Mouse (Mus musculus): ENCODE measurements around the gene Gm16429. TPM values are rescaled to one million over a fixed set of nuclear protein-coding genes. Genes with fewer than 3 reads are reported as not detected.
"Not testable (repeated sequence)": the region's sequence is repeated elsewhere in the genome, so short reads cannot be mapped to it uniquely, and the experiment has no call there.

Gm16429 gene
- not detected in 2 replicates for polyA plus RNA-seq (2014; fragmentation: Nextera tagmentation; extraction: Ambion mirVana)

DNA sequence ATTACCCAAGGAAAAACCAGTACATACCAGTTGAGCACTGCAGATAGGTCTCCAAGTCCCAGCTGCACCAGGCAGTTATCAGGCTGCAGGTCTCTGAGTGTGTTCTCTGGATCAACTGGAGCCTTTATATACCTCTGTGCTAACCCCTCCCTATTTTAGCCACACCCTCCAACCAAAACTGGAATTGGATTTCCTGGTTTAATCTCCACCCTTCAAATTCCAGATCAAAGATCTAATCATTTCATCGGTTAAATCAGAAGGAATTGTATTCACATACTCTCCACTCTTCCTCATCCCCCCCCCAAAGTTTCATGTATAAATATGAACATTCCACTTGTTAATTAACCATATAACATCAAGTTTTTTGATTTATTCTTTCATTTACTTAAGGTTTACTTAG, at the start of gene Gm16429:
Gm16429 (minus strand) TSS at position 101 of the 400 bp plus-strand sequence.
- not testable (repeated sequence) for H3K4me2 ChIP-seq (replicated peaks; ENCODE audit: low read depth, low read length); H3K27ac ChIP-seq (ENCODE audit: low read depth, low read length); H3K27me3 ChIP-seq (ENCODE audit: control insufficient read depth, insufficient read depth, low read length); ATAC-seq (ENCODE audit: low FRiP score); H3K4me3 ChIP-seq (ENCODE audit: low read depth, low read length); H3K9me3 ChIP-seq (ENCODE audit: control insufficient read depth, low read length); H3K36me3 ChIP-seq (ENCODE audit: control insufficient read depth, insufficient read depth, low read length); H3K4me1 ChIP-seq (replicated peaks; ENCODE audit: control insufficient read depth, insufficient read depth, low read length); DNase-seq (ENCODE audit: low spot score); H3K9ac ChIP-seq (ENCODE audit: low read depth, low read length)
- whole genome bisulfite sequencing, result no CpG with 5 or more reads among the region's 1 CpGs

Other genes with a start within 250 kb of the Gm16429 start
- not detected in 2 replicates for gene Gm7792, start 85.3 kb downstream of the Gm16429 start, polyA plus RNA-seq (2014; fragmentation: Nextera tagmentation; extraction: Ambion mirVana)
- not detected in 2 replicates for gene BC061212, start 141.5 kb upstream of the Gm16429 start, polyA plus RNA-seq (2014; fragmentation: Nextera tagmentation; extraction: Ambion mirVana)
- gene Gm6351, start 147.3 kb upstream of the Gm16429 start, polyA plus RNA-seq (2014; fragmentation: Nextera tagmentation; extraction: Ambion mirVana), result not detected in 2 replicates

All from hindbrain, embryonic 11.5 days (tissue).